Mouse (Mus musculus) G1E (cell line): ENCODE measurements around the gene Tubb3. TPM values are rescaled to one million over a fixed set of nuclear protein-coding genes. Genes with fewer than 3 reads are reported as not detected.
"Not testable (repeated sequence)": the region's sequence is repeated elsewhere in the genome, so short reads cannot be mapped to it uniquely, and the experiment has no call there.

Experiments
- ATAC-seq: 2 replicates; pipeline ENCODE4 v1.8.0; 2016; ENCODE audit warnings: mild to moderate bottlenecking; ENCODE audit not compliant: insufficient number of reproducible peaks, poor library complexity, low FRiP score, severe bottlenecking; ENCODE audit errors: extremely low read depth
- DNase-seq: peaks from one replicate; pipeline ENCODE4 v3.0.0; 2012; ENCODE audit warnings: low spot score
- H3K27me3 ChIP-seq: 2 replicates; pipeline ENCODE4 v1.6.1; 2012; ENCODE audit warnings: mild to moderate bottlenecking, low read length, inconsistent platforms; ENCODE audit not compliant: insufficient read depth
- H3K36me3 ChIP-seq: replicated peaks from 2 replicates; pipeline ENCODE3; 2012; ENCODE audit warnings: mild to moderate bottlenecking, inconsistent platforms
- H3K4me1 ChIP-seq: 2 replicates; pipeline ENCODE4 v1.6.1; 2012; ENCODE audit warnings: low read depth, low read length, inconsistent platforms, mixed read lengths; ENCODE audit not compliant: insufficient read depth
- H3K4me3 ChIP-seq: 2 replicates; pipeline ENCODE4 v1.5.1; 2012; ENCODE audit warnings: low read depth, mild to moderate bottlenecking, inconsistent platforms, low read length, moderate library complexity, mixed read lengths
- H3K9me3 ChIP-seq: replicated peaks from 2 replicates; pipeline ENCODE4 v1.6.1; 2012; ENCODE audit warnings: inconsistent platforms
- CTCF ChIP-seq: IDR thresholded peaks from 2 replicates; pipeline ENCODE4 v1.5.1; 2012; ENCODE audit warnings: low read depth, low read length, inconsistent platforms, mixed read lengths
- GATA1 ChIP-seq: IDR thresholded peaks from 2 replicates; pipeline ENCODE4 v1.6.1; 2012; ENCODE audit warnings: borderline replicate concordance, low read length, inconsistent platforms, mixed read lengths
- GATA2 ChIP-seq: IDR thresholded peaks from 2 replicates; pipeline ENCODE4 v1.6.1; 2012; ENCODE audit warnings: low read depth, low read length, inconsistent platforms, borderline replicate concordance
- POLR2AphosphoS5 ChIP-seq: IDR thresholded peaks from 2 replicates; pipeline ENCODE4 v1.6.1; 2012; ENCODE audit warnings: low read depth, low read length, inconsistent platforms; ENCODE audit not compliant: insufficient replicate concordance
- TAL1 ChIP-seq: conservative IDR thresholded peaks from 2 replicates; pipeline ENCODE4 v1.6.1; 2012; ENCODE audit warnings: low read depth, low read length, inconsistent platforms, mixed read lengths
- polyA plus RNA-seq: library from polyadenylated mRNA; stranded (reverse); fragments of >175 nt; gene quantifications from 2 replicates; pipeline ENCODE4 v1.2.3, GENCODE M21; 2012
- total RNA-seq, 2 experiments: library from RNA; stranded (forward) in 1 of 2; stranded (reverse) in 1 of 2; fragments of 200-1000 nt in 1 of 2; fragments of >200 nt in 1 of 2; fragmentation: Nextera tagmentation in 1 of 2; gene quantifications; 2 replicates each; pipeline ENCODE4 v1.2.3; 2014 to 2017

Gene Tubb3
- total and polyA plus RNA-seq, 3 experiments: 0.22 to 0.71 TPM; not detected in 1

- H3K4me3 ChIP-seq: no peak overlapping the region; the same call in 1 of the 2 replicates
These were observed 436 bp upstream of the Tubb3 start for GRCm38 (mm10) chr8:123410788-123411187.

GRCm38 (mm10) chr8:123411781-123412327 is 630 bp downstream of the Tubb3 start:
- no peak for ATAC-seq
- Histone ChIP-seq H3K27me3 (peaks cover 62% of the 10 kb centered on the region), H3K9me3 (no peaks in the 10 kb centered on the region), H3K36me3 (no peaks in the 10 kb centered on the region), H3K4me1 (peaks cover 72% of the 10 kb centered on the region), H3K4me3 (peak overlapping the region; percentile 62; the same call in 1 of the 2 replicates)
- DNase-seq: peak; percentile 0
- TF ChIP-seq TAL1: no peak
- TF ChIP-seq GATA2: no peak
- TF ChIP-seq CTCF: no peak
- TF ChIP-seq GATA1: no peak
- no peak for TF ChIP-seq POLR2AphosphoS5

More at GRCm38 (mm10) chr8:123410788-123411187, 436 bp upstream of the Tubb3 start:
- ATAC-seq (no peak), DNase-seq (peak; percentile 0)
- H3K27me3 ChIP-seq: peaks cover 62% of the 10 kb centered on the region
- H3K4me1 ChIP-seq: peaks cover 77% of the 10 kb centered on the region
- TF ChIP-seq POLR2AphosphoS5 (no peak), GATA1 (no peak), CTCF (no peak), GATA2 (no peak), TAL1 (no peak)
- H3K36me3 ChIP-seq: no peaks in the 10 kb centered on the region
- H3K9me3 ChIP-seq: no peaks in the 10 kb centered on the region

GRCm38 (mm10) chr8:123412560-123413170 is 1.4 kb downstream of the Tubb3 start:
- ATAC-seq (no peak), DNase-seq (peak; percentile 7)
- Histone ChIP-seq H3K36me3 (no peaks in the 10 kb centered on the region), H3K4me3 (no peak overlapping the region), H3K27me3 (peaks cover 59% of the 10 kb centered on the region), H3K4me1 (peaks cover 71% of the 10 kb centered on the region), H3K9me3 (no peaks in the 10 kb centered on the region)
- no peak for TF ChIP-seq GATA1
- no peak for TF ChIP-seq POLR2AphosphoS5
- TF ChIP-seq GATA2: no peak
- no peak for TF ChIP-seq TAL1
- no peak for TF ChIP-seq CTCF

- Histone ChIP-seq H3K9me3 (no peaks in the 10 kb centered on the region), H3K4me3 (no peak overlapping the region), H3K4me1 (peaks cover 56% of the 10 kb centered on the region), H3K36me3 (no peaks in the 10 kb centered on the region), H3K27me3 (peaks cover 46% of the 10 kb centered on the region)
- DNase-seq (peak; percentile 7), ATAC-seq (no peak)
- TF ChIP-seq CTCF (no peak), TAL1 (no peak), GATA1 (no peak), POLR2AphosphoS5 (no peak), GATA2 (no peak)
These were observed 3.0 kb downstream of the Tubb3 start for GRCm38 (mm10) chr8:123414255-123414654.

DNA sequence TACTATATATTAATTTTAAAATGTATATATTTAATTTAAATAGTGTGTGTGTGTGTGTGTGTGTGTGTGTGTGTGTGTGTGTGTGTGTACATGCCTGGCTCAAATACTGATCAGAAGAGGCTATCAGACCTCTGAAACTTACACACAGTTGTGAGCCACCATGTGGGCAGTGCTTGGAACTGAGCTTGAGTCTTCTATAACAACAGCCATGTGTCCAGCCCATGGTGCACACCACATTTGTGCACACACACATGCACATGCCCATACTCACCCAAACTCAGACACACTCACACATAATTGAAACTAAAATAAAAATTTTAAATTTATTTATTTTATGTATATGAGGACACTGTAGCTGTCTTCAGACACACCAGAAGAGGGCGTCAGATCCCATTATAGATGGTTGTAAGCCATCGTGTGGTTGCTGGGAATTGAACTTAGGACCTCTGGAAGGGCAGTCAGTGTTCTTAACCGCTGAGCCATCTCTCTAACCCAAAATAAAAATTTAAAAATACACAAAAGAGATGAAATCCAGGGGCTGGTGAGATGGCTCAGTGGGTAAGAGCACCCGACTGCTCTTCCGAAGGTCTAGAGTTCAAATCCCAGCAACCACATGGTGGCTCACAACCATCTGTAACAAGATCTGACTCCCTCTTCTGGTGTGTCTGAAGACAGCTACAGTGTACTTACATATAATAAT is 3.9 kb downstream of the Tubb3 start:
- not testable (repeated sequence) for H3K9me3 ChIP-seq, H3K36me3 ChIP-seq, H3K4me3 ChIP-seq, DNase-seq, ATAC-seq
- H3K27me3 ChIP-seq: peaks cover 37% of the 10 kb centered on the region
- peaks cover 47% of the 10 kb centered on the region for H3K4me1 ChIP-seq

GRCm38 (mm10) chr8:123415967-123416943 is 5.0 kb downstream of the Tubb3 start:
- H3K4me3 ChIP-seq: peak overlapping the region; percentile 20; the same call in 1 of the 2 replicates
- no peaks in the 10 kb centered on the region for H3K36me3 ChIP-seq
- peak; percentile 64 for ATAC-seq

More at GRCm38 (mm10) chr8:123415967-123416943, 5.0 kb downstream of the Tubb3 start:
- Histone ChIP-seq H3K4me1 (peaks cover 43% of the 10 kb centered on the region), H3K27me3 (peaks cover 35% of the 10 kb centered on the region), H3K9me3 (no peaks in the 10 kb centered on the region)
- TF ChIP-seq POLR2AphosphoS5: no peak
- TF ChIP-seq TAL1: no peak
- no peak; the same call in 1 of the 2 replicates for TF ChIP-seq CTCF
- TF ChIP-seq GATA2: no peak
- no peak for TF ChIP-seq GATA1
- DNase-seq: peak; percentile 52
